Mouse (Mus musculus) telencephalon, adult 2 months (tissue): ENCODE measurements around the gene Zfhx3.

Experiments
- DNase-seq: peaks from one replicate; pipeline ENCODE4 v3.0.0-alpha.2; 2011; ENCODE audit warnings: low read depth, low spot score

The Zfhx3 gene

DNA sequence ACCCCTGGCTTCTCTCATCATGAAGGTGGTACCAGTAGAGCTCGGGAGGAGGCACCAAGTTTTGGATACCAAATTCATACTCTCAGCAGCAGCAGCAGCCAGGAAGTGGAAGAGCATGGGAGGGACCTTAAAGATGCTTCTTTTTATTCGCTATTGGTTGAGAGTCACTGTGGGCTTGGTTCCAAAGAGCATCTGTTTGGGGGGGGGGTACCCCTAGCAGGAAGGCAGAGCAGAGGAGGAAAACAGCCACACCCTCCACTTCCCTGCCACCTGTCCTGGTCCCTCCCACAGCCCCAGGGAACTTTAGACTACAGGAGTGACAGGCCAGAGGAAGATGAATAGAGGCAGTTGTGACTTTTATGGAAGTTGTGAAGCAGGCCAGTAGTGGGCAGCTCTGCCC lies 904.9 kb downstream of the Zfhx3 start:
- DNase-seq: no peak

GRCm38 (mm10) chr8:108848484-108848883 lies 906.0 kb downstream of the Zfhx3 start:
- no peak for DNase-seq

- DNase-seq: no peak
Observed at GRCm38 (mm10) chr8:108853028-108853427, 910.6 kb downstream of the Zfhx3 start.

DNA sequence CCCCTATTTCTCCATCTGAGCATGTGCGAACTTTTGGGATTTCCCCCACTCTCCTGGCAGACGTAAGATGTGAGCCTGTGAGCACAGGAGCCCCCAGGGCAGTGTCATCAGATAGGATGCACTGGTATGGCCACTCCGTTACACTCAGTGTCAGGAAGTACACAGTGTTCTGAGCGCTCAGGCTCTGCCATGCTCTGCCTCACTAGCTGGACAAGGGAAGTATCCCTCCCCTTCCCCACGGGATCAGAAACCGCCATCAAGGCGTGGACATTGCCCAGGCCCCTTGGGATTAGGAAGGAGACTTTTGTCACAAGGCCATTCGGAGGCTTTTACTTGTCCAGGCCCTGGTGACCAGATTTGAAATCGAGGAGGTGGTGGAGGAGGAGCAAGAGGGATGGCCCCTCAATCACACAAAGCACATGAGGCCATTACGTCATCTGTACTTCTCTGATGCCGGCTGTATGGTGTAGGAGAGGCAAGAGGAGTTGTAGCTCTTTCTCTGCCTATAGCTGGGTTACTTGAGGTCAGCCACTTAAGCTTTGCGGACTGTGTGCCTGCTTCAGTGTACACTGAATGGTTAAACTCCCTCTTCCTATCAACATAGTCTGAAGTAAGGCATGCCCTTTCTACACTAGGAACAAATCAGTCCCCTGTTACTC lies 912.1 kb downstream of the Zfhx3 start:
- no peak for DNase-seq

GRCm38 (mm10) chr8:108859001-108859400 lies 916.6 kb downstream of the Zfhx3 start:
- no peak for DNase-seq

- no peak for DNase-seq
Observed at GRCm38 (mm10) chr8:108859983-108860382, 917.5 kb downstream of the Zfhx3 start.

DNA sequence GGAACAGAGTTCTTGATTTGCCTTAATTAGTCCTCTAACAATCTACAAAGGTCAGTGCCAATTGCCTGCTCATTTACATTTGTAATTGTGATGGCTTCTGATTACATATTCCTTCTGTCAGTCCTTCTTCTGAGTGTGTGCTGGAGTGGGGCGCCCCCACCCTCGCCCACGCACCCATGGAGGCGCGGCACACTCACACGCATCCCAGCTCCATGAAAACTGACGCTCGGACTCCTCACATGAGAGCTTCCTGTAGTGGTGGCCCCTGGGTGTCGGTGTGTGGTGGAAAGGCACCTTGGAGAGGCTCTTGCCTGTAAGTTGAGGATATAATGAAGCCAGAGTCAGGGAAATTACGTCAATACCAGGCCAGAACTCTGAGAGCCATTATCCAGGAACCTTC lies 921.0 kb downstream of the Zfhx3 start:
- no peak for DNase-seq

GRCm38 (mm10) chr8:108866430-108866829 lies 924.0 kb downstream of the Zfhx3 start:
- no peak for DNase-seq

GRCm38 (mm10) chr8:108867482-108868258 lies 925.2 kb downstream of the Zfhx3 start:
- DNase-seq: no peak

- DNase-seq: no peak
Observed at GRCm38 (mm10) chr8:108868259-108869090, 926.0 kb downstream of the Zfhx3 start.

DNA sequence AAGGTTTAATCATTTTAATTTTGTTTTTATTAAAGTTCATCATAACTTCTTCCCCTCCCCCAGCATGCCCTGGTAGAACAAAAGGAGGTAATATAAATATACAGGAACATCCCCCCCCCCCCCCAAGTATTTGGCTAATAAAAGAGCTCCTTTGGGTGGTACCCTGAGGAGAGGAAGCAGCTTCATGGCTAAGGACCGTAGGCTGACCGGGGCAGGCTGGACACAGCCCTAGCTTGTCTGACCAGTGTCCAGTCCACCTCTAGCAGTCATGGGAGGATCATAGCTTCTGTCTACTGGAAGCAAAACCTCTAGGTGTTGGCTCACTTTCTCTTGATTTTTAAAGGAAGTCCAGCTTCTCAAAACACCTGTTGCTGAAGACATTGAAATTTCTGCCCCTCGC lies 927.0 kb downstream of the Zfhx3 start:
- DNase-seq: no peak

DNA sequence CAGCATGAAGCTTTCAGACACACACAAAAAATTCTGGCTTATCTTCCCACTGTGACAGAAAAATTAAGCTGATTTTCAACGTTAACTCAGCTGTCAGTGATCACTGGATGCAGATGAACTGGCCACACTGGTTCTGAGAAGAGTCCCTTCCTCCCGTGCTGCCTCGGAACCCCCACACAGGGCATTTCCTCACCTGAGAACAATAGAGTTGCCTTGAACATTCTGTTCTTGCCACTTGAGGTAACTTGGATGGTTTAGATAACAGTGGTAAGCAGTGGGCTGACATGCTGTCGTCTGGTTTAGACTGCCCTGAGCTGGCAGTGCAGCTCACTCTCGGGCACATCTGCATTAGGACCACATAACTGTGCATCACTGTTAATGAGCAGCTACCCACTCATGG lies 927.5 kb downstream of the Zfhx3 start:
- DNase-seq: no peak

DNA sequence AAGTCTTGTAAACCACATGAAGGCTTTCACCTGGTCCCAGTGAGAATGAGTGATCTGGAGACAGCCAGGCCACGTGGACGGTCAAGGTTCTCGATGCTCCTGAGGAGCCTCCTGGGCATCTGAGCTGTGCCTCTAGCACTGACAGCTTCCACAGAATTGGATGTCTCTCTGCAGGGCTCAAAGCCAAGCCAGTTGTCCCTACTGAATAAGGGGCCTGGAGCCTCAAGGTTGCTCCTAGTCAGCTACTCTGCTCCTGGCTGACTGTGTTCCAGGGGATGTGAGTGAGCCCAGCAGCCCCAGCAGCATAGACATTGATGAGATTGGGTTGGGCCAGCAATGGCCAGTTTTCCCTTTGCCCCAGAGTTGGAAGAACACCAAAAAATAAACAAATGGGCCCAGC lies 927.9 kb downstream of the Zfhx3 start:
- no peak for DNase-seq

DNA sequence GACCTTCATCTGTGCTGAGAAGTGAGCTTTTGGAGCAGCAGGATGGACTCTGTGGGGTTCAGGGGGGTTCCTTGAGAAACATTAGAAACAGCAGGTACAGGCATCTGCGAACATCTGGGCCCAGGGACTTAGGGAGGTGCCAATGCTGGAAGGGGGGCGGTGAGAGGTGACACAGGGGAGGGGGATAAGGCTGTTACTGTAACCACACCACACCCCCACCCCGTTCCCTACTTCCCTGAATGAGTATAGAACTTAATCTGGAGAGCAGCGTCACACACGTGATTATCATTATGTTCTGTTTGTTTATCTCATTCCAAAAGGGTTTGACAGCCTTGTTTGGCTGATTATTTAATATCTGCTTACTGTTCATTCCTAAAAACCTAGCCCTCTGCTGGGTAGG lies 933.3 kb downstream of the Zfhx3 start:
- no peak for DNase-seq

DNA sequence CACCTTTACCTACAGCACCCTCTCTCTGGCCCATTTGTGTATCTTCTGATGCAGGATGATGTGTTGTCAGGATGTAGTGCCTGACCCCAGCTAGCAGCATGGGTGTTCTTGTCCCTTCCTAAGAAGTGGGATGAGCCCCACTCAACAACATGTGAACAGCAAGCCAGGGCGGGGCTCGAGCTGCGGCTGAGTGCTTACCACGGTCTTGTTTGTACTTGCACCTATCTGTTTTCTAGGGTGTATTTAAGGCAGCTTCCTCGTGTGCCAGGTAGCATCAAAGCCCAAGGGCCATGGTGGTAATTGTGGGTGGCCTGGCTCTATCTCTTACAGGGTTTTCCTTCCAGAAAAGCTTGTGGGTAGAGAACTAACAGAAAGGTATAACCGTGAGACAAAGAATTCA lies 937.7 kb downstream of the Zfhx3 start:
- no peak for DNase-seq

DNA sequence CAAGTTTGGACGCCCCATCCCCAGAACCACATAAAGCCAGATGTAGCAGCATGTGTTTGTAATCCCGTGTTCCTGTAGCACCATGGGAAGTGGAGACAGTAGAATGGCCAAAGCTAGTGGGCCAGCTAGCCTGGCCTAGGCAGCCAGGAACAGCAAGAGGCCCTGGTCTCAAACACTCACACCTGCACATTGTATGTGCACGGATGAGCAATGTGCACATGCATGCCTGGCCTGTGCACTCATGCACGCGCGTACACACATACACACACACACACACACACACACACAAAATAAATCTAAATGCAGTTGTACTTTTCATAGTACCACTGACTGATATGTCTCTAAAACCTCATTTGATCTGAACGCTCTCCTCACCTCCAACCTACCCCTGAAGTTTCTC lies 938.9 kb downstream of the Zfhx3 start:
- DNase-seq: no peak

GRCm38 (mm10) chr8:108882073-108882472 lies 939.6 kb downstream of the Zfhx3 start:
- no peak for DNase-seq

DNA sequence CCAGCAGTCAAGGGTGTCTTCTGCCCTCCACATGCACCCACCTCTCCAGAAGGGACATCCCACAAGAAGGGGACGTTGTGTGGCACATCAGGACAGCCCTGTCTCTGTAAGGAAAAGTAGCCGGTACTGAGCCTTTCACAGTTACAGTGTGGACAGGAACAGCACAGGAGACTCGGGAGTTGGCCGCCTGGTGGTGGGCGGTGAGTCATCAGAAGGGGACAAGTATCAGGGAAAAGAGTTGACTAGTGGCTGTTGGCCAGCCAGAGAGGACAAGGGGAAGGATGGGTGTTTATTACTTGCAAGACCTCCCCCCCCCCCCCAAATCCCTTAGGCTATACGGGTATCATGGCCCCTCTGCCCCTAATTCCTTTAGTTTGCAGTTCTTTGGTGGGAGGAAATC lies 940.9 kb downstream of the Zfhx3 start:
- DNase-seq: no peak

- no peak for DNase-seq
Observed at GRCm38 (mm10) chr8:108884947-108885346, 942.5 kb downstream of the Zfhx3 start.

DNA sequence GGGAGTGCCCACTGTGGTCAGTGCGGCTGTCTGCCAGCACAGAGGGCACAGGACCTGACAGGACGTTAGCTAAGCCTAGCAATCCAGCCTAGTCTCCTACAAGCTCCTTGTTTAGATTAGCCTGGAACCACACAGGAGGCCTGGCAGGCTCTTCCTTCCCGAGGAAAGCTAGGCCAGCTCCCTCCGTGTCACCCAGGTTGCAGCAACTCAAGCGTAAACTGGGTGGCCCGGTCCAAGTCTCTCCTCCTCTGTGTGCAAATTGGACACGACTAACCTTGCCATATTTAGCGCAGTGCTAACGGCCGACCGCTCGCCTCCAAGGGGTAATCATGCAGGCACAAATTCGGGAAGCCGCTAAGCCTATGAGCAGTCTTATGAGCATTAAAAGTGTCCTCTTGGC lies 943.0 kb downstream of the Zfhx3 start:
- DNase-seq: no peak

- no peak for DNase-seq
Observed at GRCm38 (mm10) chr8:108885861-108886260, 943.4 kb downstream of the Zfhx3 start.

- no peak for DNase-seq
Observed at GRCm38 (mm10) chr8:108886599-108887255, 944.3 kb downstream of the Zfhx3 start.
